Mouse (Mus musculus) forebrain, embryonic 14.5 days (tissue): ENCODE measurements around the gene Elmo1. TPM values are rescaled to one million over a fixed set of nuclear protein-coding genes. Genes with fewer than 3 reads are reported as not detected.
A peak's percentile ranks its signal among the peaks of the same experiment; 100 is the strongest.

Source experiments
- ATAC-seq: fragments of 200-750 bp; cut with Nextera tagmentation; 2 replicates; pipeline ENCODE4 v1.8.0; 2017; ENCODE audit warnings: mild to moderate bottlenecking, moderate library complexity
- DNase-seq: peaks from one replicate; pipeline ENCODE4 v3.0.0-alpha.2; 2015; ENCODE audit warnings: low spot score
- H3K27ac ChIP-seq: fragments of 300-500 bp; sonication (generic); 2 replicates; pipeline ENCODE4 v1.5.1; 2014; ENCODE audit warnings: low read depth, mild to moderate bottlenecking, control low read depth, low read length, moderate library complexity
- H3K27me3 ChIP-seq: fragments of 300-500 bp; sonication (generic); replicated peaks from 2 replicates; pipeline ENCODE4 v1.6.1; 2014; ENCODE audit warnings: low read length, control low read depth, mixed read lengths; ENCODE audit not compliant: control insufficient read depth, insufficient read depth
- H3K36me3 ChIP-seq: fragments of 300-500 bp; sonication (generic); 2 replicates; pipeline ENCODE4 v1.6.1; 2014; ENCODE audit warnings: low read length, control low read depth; ENCODE audit not compliant: control insufficient read depth, insufficient read depth
- H3K4me1 ChIP-seq: fragments of 300-500 bp; sonication (generic); 2 replicates; pipeline ENCODE4 v1.6.1; 2014; ENCODE audit warnings: antibody characterized with exemption, low read length, control low read depth; ENCODE audit not compliant: control insufficient read depth, insufficient read depth
- H3K4me2 ChIP-seq: fragments of 300-500 bp; sonication (generic); 2 replicates; pipeline ENCODE4 v1.6.1; 2014; ENCODE audit warnings: mild to moderate bottlenecking, control low read depth, low read length
- H3K4me3 ChIP-seq: fragments of 300-500 bp; sonication (generic); 2 replicates; pipeline ENCODE4 v1.5.1; 2014; ENCODE audit warnings: low read depth, low read length, control low read depth
- H3K9ac ChIP-seq: fragments of 300-500 bp; sonication (generic); 2 replicates; pipeline ENCODE4 v1.6.1; 2014; ENCODE audit warnings: mild to moderate bottlenecking, low read length, control low read depth, moderate library complexity
- H3K9me3 ChIP-seq: fragments of 300-500 bp; sonication (generic); replicated peaks from 2 replicates; pipeline ENCODE4 v1.6.1; 2016; ENCODE audit warnings: low read length, control low read depth, mixed read lengths; ENCODE audit not compliant: control insufficient read depth
- WGBS: fragments of 180-500 bp; shearing (Covaris S2); extraction: QIAGEN DNeasy Blood & Tissue Kit; methylation state at CpG from one replicate; pipeline ENCODE4 v1.1.7; 2014; 5-methylcytosine and 5-hydroxymethylcytosine counted together
- polyA plus RNA-seq: library from polyadenylated mRNA; unstranded; fragments of >200 nt; fragmentation: Nextera tagmentation; extraction: Ambion mirVana; gene quantifications from 2 replicates; pipeline ENCODE4 v1.2.1, GENCODE M21; 2014

Gene Elmo1
- polyA plus RNA-seq, 1 experiment from 2014 or later = 22.6 TPM

GRCm38 (mm10) chr13:20353862-20354603 is 263.6 kb downstream of the Elmo1 start:
- 3% methylated on average over 10 of the region's 10 CpGs for WGBS
- peak overlapping the region; percentile 88 for H3K27ac ChIP-seq
- H3K4me2 ChIP-seq = peak overlapping the region; percentile 31
- no peaks in the 10 kb centered on the region for H3K36me3 ChIP-seq
- no peak overlapping the region for H3K9ac ChIP-seq
- DNase-seq (peak; percentile 97), ATAC-seq (peak; percentile 90)
- H3K4me3 ChIP-seq = no peak overlapping the region
- no peaks in the 10 kb centered on the region for H3K27me3 ChIP-seq
- peaks cover 17% of the 10 kb centered on the region for H3K4me1 ChIP-seq
- no peaks in the 10 kb centered on the region for H3K9me3 ChIP-seq

- Histone ChIP-seq H3K27me3 (no peaks in the 10 kb centered on the region), H3K4me1 (peaks cover 17% of the 10 kb centered on the region), H3K4me3 (no peak overlapping the region), H3K27ac (peak overlapping the region; percentile 88), H3K36me3 (no peaks in the 10 kb centered on the region), H3K4me2 (peak overlapping the region; percentile 31; the same call in 1 of the 2 replicates), H3K9me3 (no peaks in the 10 kb centered on the region), H3K9ac (0 out of 2 replicates have a peak overlapping the region, but pooled peaks have one; percentile 21)
- WGBS = 5% methylated on average over 5 of the region's 5 CpGs
- peak; percentile 96 for DNase-seq
- peak; percentile 91 for ATAC-seq
These were observed 264.2 kb downstream of the Elmo1 start for GRCm38 (mm10) chr13:20354604-20354999.

GRCm38 (mm10) chr13:20362541-20362940 is 272.1 kb downstream of the Elmo1 start:
- Histone ChIP-seq H3K4me2 (no peak overlapping the region), H3K27me3 (no peaks in the 10 kb centered on the region), H3K4me3 (no peak overlapping the region), H3K36me3 (no peaks in the 10 kb centered on the region), H3K27ac (no peak overlapping the region), H3K9me3 (0 out of 2 replicates have a peak, but pooled peaks cover 5% of the 10 kb centered on the region), H3K9ac (no peak overlapping the region), H3K4me1 (no peaks in the 10 kb centered on the region)
- no peak for DNase-seq
- 85% methylated on average over 2 of the region's 2 CpGs for WGBS
- ATAC-seq = no peak

- no peak overlapping the region for H3K4me2 ChIP-seq
- H3K36me3 ChIP-seq = no peaks in the 10 kb centered on the region
- H3K9me3 ChIP-seq = no peaks in the 10 kb centered on the region
- no peak overlapping the region for H3K27ac ChIP-seq
- WGBS = 76% methylated on average over 7 of the region's 7 CpGs
- no peak overlapping the region for H3K9ac ChIP-seq
- ATAC-seq (no peak), DNase-seq (no peak)
- no peaks in the 10 kb centered on the region for H3K4me1 ChIP-seq
- H3K4me3 ChIP-seq = no peak overlapping the region
- H3K27me3 ChIP-seq = no peaks in the 10 kb centered on the region
These were observed 275.6 kb downstream of the Elmo1 start for GRCm38 (mm10) chr13:20365828-20366593.

- Histone ChIP-seq H3K36me3 (no peaks in the 10 kb centered on the region), H3K27me3 (no peaks in the 10 kb centered on the region), H3K4me2 (no peak overlapping the region), H3K27ac (peak overlapping the region; percentile 44; the same call in 1 of the 2 replicates), H3K9ac (no peak overlapping the region), H3K4me3 (no peak overlapping the region), H3K9me3 (no peaks in the 10 kb centered on the region), H3K4me1 (no peaks in the 10 kb centered on the region)
- peak; percentile 50 for ATAC-seq
- DNase-seq = peak; percentile 38
- 81% methylated on average over 5 of the region's 5 CpGs for WGBS
These were observed 279.8 kb downstream of the Elmo1 start for GRCm38 (mm10) chr13:20370036-20370802.

GRCm38 (mm10) chr13:20371501-20371900 is 281.1 kb downstream of the Elmo1 start:
- Histone ChIP-seq H3K9me3 (no peaks in the 10 kb centered on the region), H3K36me3 (no peaks in the 10 kb centered on the region), H3K4me3 (no peak overlapping the region), H3K27ac (no peak overlapping the region), H3K27me3 (no peaks in the 10 kb centered on the region), H3K4me2 (no peak overlapping the region), H3K4me1 (no peaks in the 10 kb centered on the region), H3K9ac (no peak overlapping the region)
- 91% methylated on average over 6 of the region's 6 CpGs for WGBS
- ATAC-seq (no peak), DNase-seq (no peak)

- Histone ChIP-seq H3K27ac (no peak overlapping the region), H3K27me3 (no peaks in the 10 kb centered on the region), H3K4me2 (no peak overlapping the region), H3K4me1 (no peaks in the 10 kb centered on the region), H3K9ac (no peak overlapping the region), H3K9me3 (no peaks in the 10 kb centered on the region), H3K36me3 (no peaks in the 10 kb centered on the region), H3K4me3 (no peak overlapping the region)
- 86% methylated on average over 4 of the region's 4 CpGs for WGBS
- ATAC-seq = no peak
- no peak for DNase-seq
These were observed 281.9 kb downstream of the Elmo1 start for GRCm38 (mm10) chr13:20372335-20372734.

- 85% methylated on average over 8 of the region's 8 CpGs for WGBS
- no peak overlapping the region for H3K27ac ChIP-seq
- H3K9ac ChIP-seq = no peak overlapping the region
- H3K9me3 ChIP-seq = no peaks in the 10 kb centered on the region
- H3K36me3 ChIP-seq = no peaks in the 10 kb centered on the region
- H3K4me1 ChIP-seq = no peaks in the 10 kb centered on the region
- DNase-seq (no peak), ATAC-seq (no peak)
- no peaks in the 10 kb centered on the region for H3K27me3 ChIP-seq
- H3K4me2 ChIP-seq = no peak overlapping the region
- H3K4me3 ChIP-seq = no peak overlapping the region
These were observed 288.5 kb downstream of the Elmo1 start for GRCm38 (mm10) chr13:20378869-20379268.
